Mouse (Mus musculus) midbrain, embryonic 10.5 days (tissue): ENCODE measurements around the gene 4930579F01Rik. TPM values are rescaled to one million over a fixed set of nuclear protein-coding genes. Genes with fewer than 3 reads are reported as not detected.

ENCODE experiments used
- DNase-seq: peaks from one replicate; pipeline ENCODE4 v3.0.0-alpha.2; 2017; ENCODE audit warnings: low spot score
- H3K27ac ChIP-seq: fragments of 300-500 bp; sonication (generic); replicated peaks from 2 replicates; pipeline ENCODE4 v1.5.1; 2016; ENCODE audit warnings: mild to moderate bottlenecking
- H3K27me3 ChIP-seq: fragments of 300-500 bp; sonication (generic); 2 replicates; pipeline ENCODE4 v1.6.1; 2016; ENCODE audit warnings: low read depth, mild to moderate bottlenecking; ENCODE audit not compliant: poor library complexity, severe bottlenecking
- H3K36me3 ChIP-seq: fragments of 300-500 bp; sonication (generic); 2 replicates; pipeline ENCODE4 v1.6.1; 2016; ENCODE audit warnings: mild to moderate bottlenecking, moderate library complexity
- H3K4me1 ChIP-seq: fragments of 300-500 bp; sonication (generic); 2 replicates; pipeline ENCODE4 v1.6.1; 2016
- H3K4me3 ChIP-seq: fragments of 300-500 bp; sonication (generic); 2 replicates; pipeline ENCODE4 v1.5.1; 2016; ENCODE audit warnings: mild to moderate bottlenecking, moderate library complexity
- H3K9me3 ChIP-seq: fragments of 300-500 bp; sonication (generic); replicated peaks from 2 replicates; pipeline ENCODE4 v1.6.1; 2016; ENCODE audit warnings: mild to moderate bottlenecking
- WGBS: fragments of 180-500 bp; shearing (Covaris S2); methylation state at CpG from one replicate; pipeline ENCODE4 v1.1.7; 2016; 5-methylcytosine and 5-hydroxymethylcytosine counted together
- polyA plus RNA-seq: library from polyadenylated mRNA; unstranded; fragments of >200 nt; fragmentation: Nextera tagmentation; extraction: Ambion mirVana; gene quantifications from 2 replicates; pipeline ENCODE4 v1.2.1, GENCODE M21; 2016

Gene 4930579F01Rik
- polyA plus RNA-seq, 1 experiment from 2014 or later: not detected

DNA sequence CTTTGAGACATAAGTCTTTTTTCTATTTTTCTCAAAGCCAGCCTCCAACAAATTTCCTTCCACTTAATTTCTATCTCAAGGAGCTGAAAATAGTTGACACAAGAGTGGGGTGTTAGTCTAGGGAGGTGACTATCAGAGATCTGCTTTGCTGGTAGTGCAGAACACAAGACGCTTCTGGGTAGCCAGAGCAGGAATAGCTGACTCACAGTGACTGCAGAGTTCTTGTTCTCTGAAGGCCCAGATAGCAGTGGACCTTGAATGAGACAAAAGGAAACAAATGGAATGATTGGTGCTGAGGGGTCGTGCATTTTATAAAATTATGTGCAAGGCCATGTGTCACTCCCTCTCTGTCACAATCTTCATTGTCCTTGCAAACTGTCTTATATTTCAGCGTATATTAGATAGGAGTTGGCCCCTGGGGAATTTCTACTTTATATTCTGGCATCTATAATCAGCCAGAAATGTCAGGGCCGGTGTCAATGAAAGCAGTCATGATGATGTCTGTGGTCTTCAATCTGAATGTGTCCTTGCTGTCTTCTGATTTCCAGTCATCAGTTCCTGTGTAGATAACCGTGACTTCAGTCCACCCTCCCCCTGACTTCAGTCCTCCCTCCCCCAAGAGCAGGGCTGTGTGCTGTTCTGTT, 16.9 kb upstream of the 4930579F01Rik start:
- DNase-seq: no peak
- no peak overlapping the region for H3K4me3 ChIP-seq
- no peaks in the 10 kb centered on the region for H3K27me3 ChIP-seq
- no peaks in the 10 kb centered on the region for H3K36me3 ChIP-seq
- H3K4me1 ChIP-seq: peaks cover 5% of the 10 kb centered on the region
- no peak overlapping the region for H3K27ac ChIP-seq
- 89% methylated on average over 5 of the region's 5 CpGs for WGBS
- H3K9me3 ChIP-seq: 0 out of 2 replicates have a peak, but pooled peaks cover 2% of the 10 kb centered on the region

- 0 out of 2 replicates have a peak, but pooled peaks cover 5% of the 10 kb centered on the region for H3K9me3 ChIP-seq
- no peak for DNase-seq
- H3K4me3 ChIP-seq: no peak overlapping the region
- no peaks in the 10 kb centered on the region for H3K4me1 ChIP-seq
- H3K27ac ChIP-seq: no peak overlapping the region
- WGBS: 93% methylated on average over 3 of the region's 3 CpGs
- H3K36me3 ChIP-seq: no peaks in the 10 kb centered on the region
- H3K27me3 ChIP-seq: no peaks in the 10 kb centered on the region
Observed at GRCm38 (mm10) chr3:138208821-138209220, 15.2 kb upstream of the 4930579F01Rik start.

GRCm38 (mm10) chr3:138198722-138199068, 5.1 kb upstream of the 4930579F01Rik start:
- Histone ChIP-seq H3K27ac (peak overlapping the region; percentile 73), H3K4me1 (peaks cover 6% of the 10 kb centered on the region), H3K4me3 (no peak overlapping the region), H3K36me3 (no peaks in the 10 kb centered on the region), H3K9me3 (no peaks in the 10 kb centered on the region), H3K27me3 (peaks cover 5% of the 10 kb centered on the region; the same call in 1 of the 2 replicates)
- DNase-seq: no peak
- WGBS: 83% methylated on average over 7 of the region's 7 CpGs

GRCm38 (mm10) chr3:138197973-138198721, 4.5 kb upstream of the 4930579F01Rik start:
- Histone ChIP-seq H3K4me1 (peaks cover 6% of the 10 kb centered on the region), H3K27me3 (peaks cover 5% of the 10 kb centered on the region; the same call in 1 of the 2 replicates), H3K4me3 (peak overlapping the region; percentile 33), H3K27ac (peak overlapping the region; percentile 73), H3K9me3 (no peaks in the 10 kb centered on the region), H3K36me3 (no peaks in the 10 kb centered on the region)
- 33% methylated on average over 20 of the region's 20 CpGs for WGBS
- peak; percentile 88 for DNase-seq

- no peaks in the 10 kb centered on the region for H3K36me3 ChIP-seq
- 79% methylated on average over 9 of the region's 9 CpGs for WGBS
Observed at GRCm38 (mm10) chr3:138197556-138197955, 3.9 kb upstream of the 4930579F01Rik start.

DNA sequence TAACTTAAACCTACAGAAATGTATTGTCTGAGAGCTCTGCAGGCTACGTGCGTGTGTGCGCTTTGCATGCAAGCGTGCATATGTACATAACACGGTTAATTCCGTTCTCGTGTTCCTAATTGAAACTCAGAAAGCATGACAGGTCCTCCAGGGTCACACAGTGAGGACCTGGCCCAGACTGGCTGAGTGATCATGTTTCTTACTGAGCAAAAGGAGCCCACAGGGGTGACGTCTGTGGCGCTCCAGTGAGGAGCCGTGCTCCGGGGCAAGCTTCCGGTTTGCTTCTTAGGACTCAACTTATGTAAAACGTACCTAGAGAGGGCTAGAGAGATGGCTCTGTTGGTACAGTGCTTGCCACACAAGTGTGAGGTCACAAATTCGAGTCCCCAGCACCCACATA, 3.5 kb upstream of the 4930579F01Rik start:
- WGBS: 85% methylated on average over 14 of the region's 14 CpGs
- peaks cover 5% of the 10 kb centered on the region; the same call in 1 of the 2 replicates for H3K27me3 ChIP-seq
- no peaks in the 10 kb centered on the region for H3K36me3 ChIP-seq
- no peak for DNase-seq
- no peaks in the 10 kb centered on the region for H3K9me3 ChIP-seq
- no peak overlapping the region for H3K27ac ChIP-seq
- no peak overlapping the region for H3K4me3 ChIP-seq
- peaks cover 6% of the 10 kb centered on the region for H3K4me1 ChIP-seq

More at GRCm38 (mm10) chr3:138197556-138197955, 3.9 kb upstream of the 4930579F01Rik start:
- Histone ChIP-seq H3K4me3 (no peak overlapping the region), H3K4me1 (peaks cover 6% of the 10 kb centered on the region), H3K27ac (no peak overlapping the region), H3K27me3 (peaks cover 5% of the 10 kb centered on the region; the same call in 1 of the 2 replicates), H3K9me3 (no peaks in the 10 kb centered on the region)
- DNase-seq: no peak

DNA sequence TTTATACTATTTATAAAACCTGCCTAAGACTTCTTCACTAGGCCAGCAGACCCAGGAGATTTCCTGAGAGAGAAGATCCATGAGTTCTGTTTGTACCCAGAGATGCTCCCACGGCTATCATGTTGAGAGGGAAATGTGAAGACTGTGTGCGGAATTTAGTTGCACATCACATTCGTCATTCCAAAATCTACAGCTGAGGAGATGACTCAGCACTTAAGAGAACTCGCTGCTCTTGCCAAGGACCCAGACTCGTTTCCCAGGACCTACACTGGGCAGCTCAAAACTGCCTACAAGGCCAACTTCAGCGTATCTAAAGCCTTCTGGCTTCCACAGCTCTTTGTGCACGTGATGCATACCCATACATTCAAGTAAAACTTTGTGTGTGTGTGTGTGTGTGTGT, 1.4 kb downstream of the 4930579F01Rik start:
- H3K27ac ChIP-seq: no peak overlapping the region
- H3K36me3 ChIP-seq: no peaks in the 10 kb centered on the region
- no peak overlapping the region for H3K4me3 ChIP-seq
- H3K9me3 ChIP-seq: no peaks in the 10 kb centered on the region
- no peaks in the 10 kb centered on the region for H3K4me1 ChIP-seq
- WGBS: 91% methylated on average over 7 of the region's 7 CpGs
- no peak for DNase-seq
- peaks cover 2% of the 10 kb centered on the region; the same call in 1 of the 2 replicates for H3K27me3 ChIP-seq

- no peak for DNase-seq
Observed at GRCm38 (mm10) chr3:138185995-138186930, 7.4 kb downstream of the 4930579F01Rik start.

DNA sequence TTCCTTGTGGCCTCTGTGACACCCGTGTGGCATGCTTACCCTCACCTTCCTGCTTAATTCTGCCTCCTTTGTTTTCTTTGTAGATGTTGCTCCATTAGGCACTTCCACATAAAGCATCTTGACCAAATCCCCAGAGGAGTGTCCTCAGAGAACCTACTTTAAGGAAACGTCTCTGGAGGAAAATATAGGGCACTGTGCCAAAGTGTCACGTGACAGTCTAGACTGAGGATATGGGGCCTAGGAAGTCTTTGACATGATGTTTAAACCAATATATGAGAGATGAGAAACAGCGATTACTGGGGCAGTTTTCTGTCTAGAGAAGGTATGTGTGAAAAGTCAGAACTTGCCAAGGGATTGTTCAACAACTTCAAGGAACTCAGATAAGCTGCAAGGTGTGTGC, 8.3 kb downstream of the 4930579F01Rik start:
- peaks cover 10% of the 10 kb centered on the region for H3K4me1 ChIP-seq
- no peak for DNase-seq
- 85% methylated on average over 4 of the region's 4 CpGs for WGBS
- no peaks in the 10 kb centered on the region for H3K27me3 ChIP-seq
- H3K36me3 ChIP-seq: no peaks in the 10 kb centered on the region
- no peaks in the 10 kb centered on the region for H3K9me3 ChIP-seq
- H3K27ac ChIP-seq: no peak overlapping the region
- no peak overlapping the region for H3K4me3 ChIP-seq

More at GRCm38 (mm10) chr3:138185995-138186930, 7.4 kb downstream of the 4930579F01Rik start:
- Histone ChIP-seq H3K4me3 (no peak overlapping the region), H3K27me3 (no peaks in the 10 kb centered on the region), H3K4me1 (peaks cover 10% of the 10 kb centered on the region), H3K27ac (no peak overlapping the region), H3K36me3 (no peaks in the 10 kb centered on the region), H3K9me3 (no peaks in the 10 kb centered on the region)
- 94% methylated on average over 26 of the region's 26 CpGs for WGBS

GRCm38 (mm10) chr3:138183371-138183770, 10.3 kb downstream of the 4930579F01Rik start:
- H3K27me3 ChIP-seq: no peaks in the 10 kb centered on the region
- no peaks in the 10 kb centered on the region for H3K36me3 ChIP-seq
- H3K4me1 ChIP-seq: peaks cover 10% of the 10 kb centered on the region
- no peak for DNase-seq
- no peak overlapping the region for H3K4me3 ChIP-seq
- no peaks in the 10 kb centered on the region for H3K9me3 ChIP-seq
- no peak overlapping the region for H3K27ac ChIP-seq
- 92% methylated on average over 7 of the region's 7 CpGs for WGBS

- H3K4me3 ChIP-seq: no peak overlapping the region
- no peaks in the 10 kb centered on the region for H3K9me3 ChIP-seq
- H3K27me3 ChIP-seq: no peaks in the 10 kb centered on the region
- no peak for DNase-seq
- H3K36me3 ChIP-seq: no peaks in the 10 kb centered on the region
- no peak overlapping the region for H3K27ac ChIP-seq
- 91% methylated on average over 2 of the region's 2 CpGs for WGBS
- peaks cover 10% of the 10 kb centered on the region for H3K4me1 ChIP-seq
Observed at GRCm38 (mm10) chr3:138182019-138182418, 11.6 kb downstream of the 4930579F01Rik start.

- no peak for DNase-seq
- no peak overlapping the region for H3K4me3 ChIP-seq
- WGBS: 93% methylated on average over 6 of the region's 6 CpGs
- no peaks in the 10 kb centered on the region for H3K4me1 ChIP-seq
- no peak overlapping the region for H3K27ac ChIP-seq
- H3K9me3 ChIP-seq: no peaks in the 10 kb centered on the region; the same call in 1 of the 2 replicates
- no peaks in the 10 kb centered on the region for H3K27me3 ChIP-seq
- H3K36me3 ChIP-seq: no peaks in the 10 kb centered on the region
Observed at GRCm38 (mm10) chr3:138175551-138175950, 18.1 kb downstream of the 4930579F01Rik start.
